Mouse (Mus musculus): Measurements from ENCODE around the gene Gm20388. TPM values are rescaled to one million over a fixed set of nuclear protein-coding genes. Genes with fewer than 3 reads are reported as not detected.

The Gm20388 gene
- total and polyA plus RNA-seq, 3 experiments, result 0.02 to 0.05 TPM; not detected in 1

DNA sequence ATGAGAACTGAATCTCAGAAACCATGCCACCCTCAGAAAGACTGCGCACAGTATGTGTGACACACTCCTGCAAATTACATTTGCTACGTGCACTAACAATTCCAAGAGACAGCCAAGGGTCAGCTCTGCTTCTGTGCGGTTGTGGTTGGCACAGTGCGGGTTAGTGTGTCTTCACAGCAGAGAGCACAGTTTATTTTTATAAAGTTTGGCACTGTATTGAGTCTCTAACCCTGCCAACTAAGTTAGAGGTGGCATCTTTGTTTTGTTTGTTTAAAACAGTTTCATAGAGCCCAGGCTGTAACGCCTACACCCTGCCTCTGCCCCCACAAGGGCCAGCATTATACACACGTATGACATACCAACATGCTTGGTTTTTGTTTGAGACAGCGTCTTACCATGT, 2990.8 kb downstream of the Gm20388 start:
- Histone ChIP-seq H3K4me1 (ENCODE audit: insufficient read depth, low read depth, low read length) (peaks cover 28% of the 10 kb centered on the region), H3K27me3 (ENCODE audit: insufficient read depth, low read length) (no peaks in the 10 kb centered on the region), H3K4me3 (ENCODE audit: low read depth, low read length) (no peak overlapping the region), H3K9me3 (replicated peaks) (no peaks in the 10 kb centered on the region), H3K36me3 (replicated peaks) (peaks cover 95% of the 10 kb centered on the region)
- ATAC-seq (ENCODE audit: extremely low read depth, insufficient number of reproducible peaks, low FRiP score, poor library complexity, severe bottlenecking) (no peak), DNase-seq (ENCODE audit: low spot score) (no peak)
- TF ChIP-seq CTCF (IDR thresholded peaks at IDR 0.05; ENCODE audit: low read depth, low read length) (no peak), GATA2 (IDR thresholded peaks at IDR 0.05; ENCODE audit: borderline replicate concordance, low read depth, low read length) (no peak), POLR2AphosphoS5 (IDR thresholded peaks at IDR 0.05; ENCODE audit: insufficient replicate concordance, low read depth, low read length) (no peak), TAL1 (conservative IDR thresholded peaks at IDR 0.05; ENCODE audit: low read depth, low read length) (no peak), GATA1 (IDR thresholded peaks at IDR 0.05; ENCODE audit: borderline replicate concordance, low read length) (no peak)

DNA sequence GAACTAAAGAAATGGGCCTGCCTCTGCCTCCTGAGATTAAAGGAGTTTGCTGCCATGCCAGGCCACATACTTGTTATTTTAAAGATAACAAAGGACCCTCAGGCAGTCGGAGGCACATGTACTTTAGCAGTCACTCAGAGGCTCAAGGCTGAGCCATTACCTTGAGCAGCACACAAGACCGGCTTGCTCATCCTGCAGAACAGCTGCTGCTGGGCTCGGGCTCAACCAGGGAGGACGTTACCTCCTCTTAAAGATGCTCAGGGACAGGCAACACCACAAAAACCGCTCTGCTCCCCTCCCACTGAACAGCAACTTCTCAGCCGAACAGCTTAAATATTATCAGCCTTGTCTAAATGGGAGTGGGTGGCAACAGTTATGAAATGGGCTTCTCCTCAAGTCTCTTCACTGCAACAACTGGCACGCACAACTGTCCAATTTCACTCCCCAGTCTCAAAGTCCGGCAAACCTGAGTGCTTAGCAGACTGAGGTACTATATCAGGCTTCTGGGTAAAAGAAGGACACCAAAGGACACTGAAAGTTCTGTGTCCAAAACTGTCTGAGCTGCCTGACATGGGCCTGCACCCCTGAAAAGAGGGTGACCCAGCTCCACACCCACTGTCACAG, 2991.4 kb downstream of the Gm20388 start:
- peaks cover 32% of the 10 kb centered on the region for H3K4me1 ChIP-seq (ENCODE audit: insufficient read depth, low read depth, low read length)
- TF ChIP-seq CTCF (IDR thresholded peaks at IDR 0.05; ENCODE audit: low read depth, low read length), result no peak
- TF ChIP-seq TAL1 (conservative IDR thresholded peaks at IDR 0.05; ENCODE audit: low read depth, low read length), result no peak
- TF ChIP-seq GATA1 (IDR thresholded peaks at IDR 0.05; ENCODE audit: borderline replicate concordance, low read length), result no peak
- TF ChIP-seq POLR2AphosphoS5 (IDR thresholded peaks at IDR 0.05; ENCODE audit: insufficient replicate concordance, low read depth, low read length), result no peak
- TF ChIP-seq GATA2 (IDR thresholded peaks at IDR 0.05; ENCODE audit: borderline replicate concordance, low read depth, low read length), result no peak
- no peaks in the 10 kb centered on the region for H3K27me3 ChIP-seq (ENCODE audit: insufficient read depth, low read length)
- no peak for ATAC-seq (ENCODE audit: extremely low read depth, insufficient number of reproducible peaks, low FRiP score, poor library complexity, severe bottlenecking)
- no peak for DNase-seq (ENCODE audit: low spot score)
- H3K4me3 ChIP-seq (ENCODE audit: low read depth, low read length), result no peak overlapping the region
- H3K36me3 ChIP-seq (replicated peaks), result peaks cover 95% of the 10 kb centered on the region
- no peaks in the 10 kb centered on the region for H3K9me3 ChIP-seq (replicated peaks)

DNA sequence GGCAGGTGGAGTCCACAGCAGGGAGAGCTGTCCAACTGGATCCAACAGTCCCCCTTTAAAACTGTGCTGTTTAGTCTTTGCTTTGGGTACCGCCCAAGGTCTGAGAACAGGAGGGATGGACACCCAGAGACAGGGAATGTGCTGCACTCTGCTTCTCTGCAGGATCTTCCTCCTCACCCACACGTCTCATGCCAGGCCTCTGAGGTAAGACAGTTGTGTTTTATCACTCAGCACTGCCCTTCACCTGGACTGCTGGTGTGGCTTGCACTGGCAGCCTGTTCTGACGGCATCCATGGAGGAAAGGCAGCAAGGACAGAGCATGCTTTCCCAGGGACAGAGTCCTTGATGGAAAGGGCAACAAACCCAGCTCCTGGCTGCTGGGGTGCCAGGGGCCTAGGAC, 2991.9 kb downstream of the Gm20388 start:
- Histone ChIP-seq H3K36me3 (replicated peaks) (peaks cover 95% of the 10 kb centered on the region), H3K9me3 (replicated peaks) (no peaks in the 10 kb centered on the region), H3K4me1 (ENCODE audit: insufficient read depth, low read depth, low read length) (peaks cover 37% of the 10 kb centered on the region), H3K4me3 (ENCODE audit: low read depth, low read length) (no peak overlapping the region), H3K27me3 (ENCODE audit: insufficient read depth, low read length) (no peaks in the 10 kb centered on the region)
- ATAC-seq (ENCODE audit: extremely low read depth, insufficient number of reproducible peaks, low FRiP score, poor library complexity, severe bottlenecking) (no peak), DNase-seq (ENCODE audit: low spot score) (no peak)
- TF ChIP-seq TAL1 (conservative IDR thresholded peaks at IDR 0.05; ENCODE audit: low read depth, low read length) (no peak), CTCF (IDR thresholded peaks at IDR 0.05; ENCODE audit: low read depth, low read length) (no peak), GATA2 (IDR thresholded peaks at IDR 0.05; ENCODE audit: borderline replicate concordance, low read depth, low read length) (no peak)

DNA sequence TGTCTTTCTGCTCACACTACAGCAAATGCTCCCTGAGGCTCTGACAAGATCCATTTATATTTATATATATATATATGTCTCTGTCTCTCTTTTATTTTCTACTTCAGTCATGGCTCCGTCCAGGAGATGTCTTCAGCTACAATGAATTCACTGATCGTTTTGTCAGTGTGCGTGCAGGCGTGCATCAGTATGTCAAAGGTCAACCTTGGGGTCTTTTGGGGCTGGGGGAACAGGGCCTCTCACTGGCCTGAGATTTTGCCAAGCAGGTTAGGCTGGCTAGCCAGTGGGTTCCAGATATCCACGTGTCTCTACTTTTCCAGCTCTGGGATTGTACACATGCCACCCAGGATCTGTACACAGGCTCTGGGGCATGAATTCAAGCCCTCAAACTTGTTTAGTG, 2992.4 kb downstream of the Gm20388 start:
- DNase-seq (ENCODE audit: low spot score) (no peak), ATAC-seq (ENCODE audit: extremely low read depth, insufficient number of reproducible peaks, low FRiP score, poor library complexity, severe bottlenecking) (no peak)
- peaks cover 95% of the 10 kb centered on the region for H3K36me3 ChIP-seq (replicated peaks)
- TF ChIP-seq GATA1 (IDR thresholded peaks at IDR 0.05; ENCODE audit: borderline replicate concordance, low read length), result no peak
- TF ChIP-seq GATA2 (IDR thresholded peaks at IDR 0.05; ENCODE audit: borderline replicate concordance, low read depth, low read length), result no peak
- no peak for TF ChIP-seq POLR2AphosphoS5 (IDR thresholded peaks at IDR 0.05; ENCODE audit: insufficient replicate concordance, low read depth, low read length)
- no peak for TF ChIP-seq TAL1 (conservative IDR thresholded peaks at IDR 0.05; ENCODE audit: low read depth, low read length)
- TF ChIP-seq CTCF (IDR thresholded peaks at IDR 0.05; ENCODE audit: low read depth, low read length), result no peak
- H3K4me1 ChIP-seq (ENCODE audit: insufficient read depth, low read depth, low read length), result peaks cover 41% of the 10 kb centered on the region
- H3K27me3 ChIP-seq (ENCODE audit: insufficient read depth, low read length), result no peaks in the 10 kb centered on the region
- H3K4me3 ChIP-seq (ENCODE audit: low read depth, low read length), result no peak overlapping the region
- H3K9me3 ChIP-seq (replicated peaks), result no peaks in the 10 kb centered on the region

DNA sequence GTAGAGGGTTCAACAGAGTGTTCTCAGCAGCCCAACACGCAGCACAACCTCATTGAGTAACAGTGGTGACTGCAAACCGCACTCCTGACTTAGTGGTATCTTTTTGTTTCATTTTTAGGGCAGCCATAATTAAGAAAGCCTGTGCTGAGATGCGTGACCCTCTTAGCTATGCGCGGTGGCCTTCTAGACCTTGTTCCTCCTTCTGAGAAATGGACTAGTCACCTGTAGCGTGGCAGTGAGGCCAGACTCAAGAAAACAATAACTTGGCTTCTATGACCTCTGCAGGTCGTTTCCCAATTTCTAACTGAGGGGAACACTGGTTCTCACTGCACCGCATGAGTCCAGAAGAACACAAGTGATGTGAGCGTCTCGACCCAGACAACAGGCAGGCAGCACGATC, 2993.9 kb downstream of the Gm20388 start:
- H3K9me3 ChIP-seq (replicated peaks), result no peaks in the 10 kb centered on the region
- ATAC-seq (ENCODE audit: extremely low read depth, insufficient number of reproducible peaks, low FRiP score, poor library complexity, severe bottlenecking) (no peak), DNase-seq (ENCODE audit: low spot score) (no peak)
- H3K4me1 ChIP-seq (ENCODE audit: insufficient read depth, low read depth, low read length), result peaks cover 52% of the 10 kb centered on the region
- H3K4me3 ChIP-seq (ENCODE audit: low read depth, low read length), result no peak overlapping the region
- peaks cover 94% of the 10 kb centered on the region for H3K36me3 ChIP-seq (replicated peaks)
- H3K27me3 ChIP-seq (ENCODE audit: insufficient read depth, low read length), result no peaks in the 10 kb centered on the region
- TF ChIP-seq CTCF (IDR thresholded peaks at IDR 0.05; ENCODE audit: low read depth, low read length) (no peak), POLR2AphosphoS5 (IDR thresholded peaks at IDR 0.05; ENCODE audit: insufficient replicate concordance, low read depth, low read length) (no peak), TAL1 (conservative IDR thresholded peaks at IDR 0.05; ENCODE audit: low read depth, low read length) (no peak), GATA1 (IDR thresholded peaks at IDR 0.05; ENCODE audit: borderline replicate concordance, low read length) (no peak), GATA2 (IDR thresholded peaks at IDR 0.05; ENCODE audit: borderline replicate concordance, low read depth, low read length) (no peak)

DNA sequence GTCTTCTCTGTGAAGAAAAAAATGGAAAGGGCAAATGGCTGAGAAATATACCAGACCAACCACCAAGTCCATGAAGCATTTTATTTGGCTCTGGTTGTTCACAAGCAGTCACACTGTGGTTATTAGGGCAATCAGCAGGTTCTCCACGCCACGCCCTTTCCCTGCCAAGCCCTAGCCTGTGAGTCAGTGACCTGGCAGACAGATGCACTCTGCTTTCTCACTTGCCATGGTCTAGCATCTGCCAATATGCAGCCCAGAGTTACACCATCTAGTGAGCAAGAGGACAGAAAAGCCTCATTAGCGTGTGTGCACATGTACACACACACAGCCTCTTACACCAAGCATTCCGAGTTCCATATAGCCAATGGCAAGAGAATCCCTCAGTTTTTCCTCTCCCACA, 2994.7 kb downstream of the Gm20388 start:
- Histone ChIP-seq H3K36me3 (replicated peaks) (peaks cover 94% of the 10 kb centered on the region), H3K27me3 (ENCODE audit: insufficient read depth, low read length) (no peaks in the 10 kb centered on the region), H3K4me3 (ENCODE audit: low read depth, low read length) (no peak overlapping the region), H3K9me3 (replicated peaks) (no peaks in the 10 kb centered on the region), H3K4me1 (ENCODE audit: insufficient read depth, low read depth, low read length) (peaks cover 55% of the 10 kb centered on the region)
- ATAC-seq (ENCODE audit: extremely low read depth, insufficient number of reproducible peaks, low FRiP score, poor library complexity, severe bottlenecking), result no peak
- DNase-seq (ENCODE audit: low spot score), result no peak
- TF ChIP-seq TAL1 (conservative IDR thresholded peaks at IDR 0.05; ENCODE audit: low read depth, low read length), result no peak
- no peak for TF ChIP-seq GATA1 (IDR thresholded peaks at IDR 0.05; ENCODE audit: borderline replicate concordance, low read length)
- no peak for TF ChIP-seq CTCF (IDR thresholded peaks at IDR 0.05; ENCODE audit: low read depth, low read length)
- no peak for TF ChIP-seq GATA2 (IDR thresholded peaks at IDR 0.05; ENCODE audit: borderline replicate concordance, low read depth, low read length)
- TF ChIP-seq POLR2AphosphoS5 (IDR thresholded peaks at IDR 0.05; ENCODE audit: insufficient replicate concordance, low read depth, low read length), result no peak

All from G1E (cell line).